9 mouse cellular contexts compared by ENCODE assay signal in genomic region chr5:115538693-115539043, GRCm38 (mm10). TPM values are rescaled to one million over a fixed set of nuclear protein-coding genes. Genes with fewer than 3 reads are reported as not detected.
DNase-seq lines count a peak whose midpoint lies in the region; ATAC-seq and TF ChIP-seq lines count a peak whose summit lies in the region.
"Had no signal": no experiment of that assay in that cellular context is flagged by ENCODE, and none has a peak within 500 bp of the region (broad histone marks: within the 10 kb centered on the region; RNA-seq: fewer than 3 reads in every experiment).

No protein-coding gene starts in this region.

- H3K9me3 ChIP-seq in forebrain, embryonic 12.5 days = no peaks in the 10 kb centered on the region
- no peaks in the 10 kb centered on the region for H3K9me3 ChIP-seq in heart, postnatal 0 days (replicated peaks; ENCODE audit: control insufficient read depth, low read length)
- H3K9me3 ChIP-seq in liver, embryonic 16.5 days (replicated peaks; ENCODE audit: control insufficient read depth, low read length) = no peaks in the 10 kb centered on the region
- H3K9me3 ChIP-seq in neural tube, embryonic 12.5 days = no peaks in the 10 kb centered on the region
- no peaks in the 10 kb centered on the region for H3K9me3 ChIP-seq in stomach, postnatal 0 days (ENCODE audit: control insufficient read depth, low read length)

- peak; percentile 97 for TF ChIP-seq CTCF in heart, postnatal 0 days (IDR thresholded peaks at IDR 0.05; ENCODE audit: low read depth)
- peak; percentile 94 for TF ChIP-seq CTCF in stomach, postnatal 0 days (IDR thresholded peaks at IDR 0.05; ENCODE audit: low read depth)

- TF ChIP-seq EP300 in heart, postnatal 0 days (IDR thresholded peaks at IDR 0.05; ENCODE audit: low read depth) = no peak
- TF ChIP-seq EP300 in stomach, postnatal 0 days (optimal IDR thresholded peaks at IDR 0.05) = no peak

- H3K4me3 ChIP-seq in forebrain, embryonic 12.5 days (replicated peaks) = no peak overlapping the region
- H3K4me3 ChIP-seq in heart, postnatal 0 days (ENCODE audit: low read depth, low read length) = no peak overlapping the region
- no peak overlapping the region for H3K4me3 ChIP-seq in liver, embryonic 16.5 days (ENCODE audit: low read depth, low read length)
- H3K4me3 ChIP-seq in neural tube, embryonic 12.5 days = no peak overlapping the region
- H3K4me3 ChIP-seq in stomach, postnatal 0 days (ENCODE audit: low read depth, low read length) = no peak overlapping the region
- H3K4me3 ChIP-seq: erythroblast, embryonic 14.5 days had no signal

- no peaks in the 10 kb centered on the region for H3K27me3 ChIP-seq in forebrain, embryonic 12.5 days
- no peaks in the 10 kb centered on the region for H3K27me3 ChIP-seq in heart, postnatal 0 days (ENCODE audit: control insufficient read depth, insufficient read depth, low read length)
- no peaks in the 10 kb centered on the region for H3K27me3 ChIP-seq in liver, embryonic 16.5 days (ENCODE audit: control insufficient read depth, insufficient read depth, low read depth, low read length)
- 0 out of 2 replicates have a peak, but pooled peaks cover 6% of the 10 kb centered on the region for H3K27me3 ChIP-seq in neural tube, embryonic 12.5 days (replicated peaks)
- no peaks in the 10 kb centered on the region for H3K27me3 ChIP-seq in stomach, postnatal 0 days (ENCODE audit: control insufficient read depth, insufficient read depth, low read length)

- H3K27ac ChIP-seq in forebrain, embryonic 12.5 days = peak overlapping the region; percentile 42; the same call in 1 of the 2 replicates
- H3K27ac ChIP-seq in heart, postnatal 0 days (ENCODE audit: low read depth) = no peak overlapping the region
- peak overlapping the region; percentile 18; the same call in 1 of the 2 replicates for H3K27ac ChIP-seq in liver, embryonic 16.5 days (ENCODE audit: low read length)
- no peak overlapping the region for H3K27ac ChIP-seq in neural tube, embryonic 12.5 days
- H3K27ac ChIP-seq in stomach, postnatal 0 days (replicated peaks) = peak overlapping the region; percentile 49; the same call in 1 of the 2 replicates

- no peak overlapping the region for H3K9ac ChIP-seq in forebrain, embryonic 12.5 days
- H3K9ac ChIP-seq in heart, postnatal 0 days (replicated peaks; ENCODE audit: low read depth, low read length) = no peak overlapping the region
- H3K9ac ChIP-seq in liver, embryonic 16.5 days (ENCODE audit: low read depth, low read length) = peak overlapping the region; percentile 16; the same call in 1 of the 2 replicates
- no peak overlapping the region for H3K9ac ChIP-seq in neural tube, embryonic 12.5 days
- no peak overlapping the region; the same call in 1 of the 2 replicates for H3K9ac ChIP-seq in stomach, postnatal 0 days (ENCODE audit: low read length)

- 0% methylated on average over 12 of the region's 12 CpGs for WGBS in forebrain, embryonic 12.5 days
- WGBS in heart, postnatal 0 days = under 1% methylated on average over 12 of the region's 12 CpGs
- WGBS in liver, embryonic 16.5 days (ENCODE audit: insufficient replicate concordance) = under 1% methylated on average over 12 of the region's 12 CpGs
- 1% methylated on average over 12 of the region's 12 CpGs for WGBS in neural tube, embryonic 12.5 days
- WGBS in stomach, postnatal 0 days = 2% methylated on average over 12 of the region's 12 CpGs

- H3K4me1 ChIP-seq in forebrain, embryonic 12.5 days = peaks cover 37% of the 10 kb centered on the region
- H3K4me1 ChIP-seq in heart, postnatal 0 days (ENCODE audit: control insufficient read depth, insufficient read depth) = peaks cover 39% of the 10 kb centered on the region
- peaks cover 55% of the 10 kb centered on the region for H3K4me1 ChIP-seq in liver, embryonic 16.5 days (ENCODE audit: control insufficient read depth, low read depth, low read length)
- peaks cover 42% of the 10 kb centered on the region for H3K4me1 ChIP-seq in neural tube, embryonic 12.5 days
- H3K4me1 ChIP-seq in stomach, postnatal 0 days (replicated peaks; ENCODE audit: control insufficient read depth, insufficient read depth) = peaks cover 26% of the 10 kb centered on the region

- H3K4me2 ChIP-seq in forebrain, embryonic 12.5 days = no peak overlapping the region
- no peak overlapping the region for H3K4me2 ChIP-seq in heart, postnatal 0 days (ENCODE audit: low read depth, low read length)
- H3K4me2 ChIP-seq in liver, embryonic 16.5 days (ENCODE audit: low read depth, low read length) = peak overlapping the region; percentile 12; the same call in 1 of the 2 replicates
- H3K4me2 ChIP-seq in neural tube, embryonic 12.5 days (replicated peaks) = 0 out of 2 replicates have a peak overlapping the region, but pooled peaks have one; percentile 8
- H3K4me2 ChIP-seq in stomach, postnatal 0 days (replicated peaks; ENCODE audit: low read depth) = no peak overlapping the region

- H3K36me3 ChIP-seq in forebrain, embryonic 12.5 days (replicated peaks) = no peaks in the 10 kb centered on the region
- no peaks in the 10 kb centered on the region for H3K36me3 ChIP-seq in heart, postnatal 0 days (replicated peaks; ENCODE audit: control insufficient read depth, insufficient read depth, low read length)
- H3K36me3 ChIP-seq in liver, embryonic 16.5 days (ENCODE audit: control insufficient read depth, insufficient read depth) = no peaks in the 10 kb centered on the region
- no peaks in the 10 kb centered on the region for H3K36me3 ChIP-seq in neural tube, embryonic 12.5 days
- H3K36me3 ChIP-seq in stomach, postnatal 0 days (ENCODE audit: control insufficient read depth, insufficient read depth, low read length) = no peaks in the 10 kb centered on the region

- DNase-seq in c-Kit-positive CD71-negative TER-119-negative erythroid progenitor cells, embryonic 14.5 days (ENCODE audit: low read depth) = peak; percentile 82
- peak; percentile 86 for DNase-seq in heart, postnatal 0 days (ENCODE audit: low spot score)
- peak; percentile 95 to 97 for DNase-seq in kidney, postnatal 36 days
- peak; percentile 92 for DNase-seq in stomach, postnatal 0 days (ENCODE audit: low spot score)

- ATAC-seq in CD4-positive, CD25-positive, alpha-beta regulatory T cell, adult 4 months = peak; percentile 73
- ATAC-seq in forebrain, embryonic 12.5 days (ENCODE audit: low FRiP score) = peak; percentile 86
- ATAC-seq in heart, postnatal 0 days (ENCODE audit: insufficient read depth, low read depth) = peak; percentile 75
- ATAC-seq in liver, embryonic 16.5 days (ENCODE audit: low read depth) = peak; percentile 42
- peak; percentile 85 for ATAC-seq in neural tube, embryonic 12.5 days (ENCODE audit: low FRiP score, low read depth)
- ATAC-seq in stomach, postnatal 0 days (ENCODE audit: low FRiP score, low TSS enrichment) = peak; percentile 75

RNA-seq across cellular contexts. Expression of gene Rplp0, which starts 20.6 kb away (rescaled TPM):
- 1,000 to 10,000 TPM; 4,123 to 4,128 TPM for polyA plus RNA-seq in CD4-positive, CD25-positive, alpha-beta regulatory T cell, adult 4 months (2017; shearing (Covaris generic))
- 860 and 944 TPM in 2 replicates for polyA plus RNA-seq in forebrain, embryonic 12.5 days (2016; fragmentation: Nextera tagmentation; extraction: Ambion mirVana)
- total RNA-seq in heart, postnatal 0 days (2014; rRNA removed; ENCODE audit: low replicate concordance) = 2,397 and 2,522 TPM in 2 replicates
- polyA plus RNA-seq in heart, postnatal 0 days (2015; fragmentation: Nextera tagmentation; extraction: Ambion mirVana) = 877 and 933 TPM in 2 replicates
- polyA plus RNA-seq in liver, embryonic 16.5 days (2015; fragmentation: Nextera tagmentation; extraction: Ambion mirVana) = 919 and 997 TPM in 2 replicates
- polyA plus RNA-seq in neural tube, embryonic 12.5 days (2016; fragmentation: Nextera tagmentation; extraction: Ambion mirVana) = 843 and 890 TPM in 2 replicates
- polyA plus RNA-seq in stomach, postnatal 0 days (2015; fragmentation: Nextera tagmentation; extraction: Ambion mirVana) = 1,317 and 1,335 TPM in 2 replicates

RNA-seq across cellular contexts. Expression of gene Gcn1l1, which starts 26.4 kb away (rescaled TPM):
- polyA plus RNA-seq in CD4-positive, CD25-positive, alpha-beta regulatory T cell, adult 4 months (2017; shearing (Covaris generic)) = 10 to 100 TPM; 25.2 to 36.2 TPM
- 60.4 and 67.4 TPM in 2 replicates for polyA plus RNA-seq in forebrain, embryonic 12.5 days (2016; fragmentation: Nextera tagmentation; extraction: Ambion mirVana)
- total RNA-seq in heart, postnatal 0 days (2014; rRNA removed; ENCODE audit: low replicate concordance) = 38.3 and 42.8 TPM in 2 replicates
- 12.9 and 13.6 TPM in 2 replicates for polyA plus RNA-seq in heart, postnatal 0 days (2015; fragmentation: Nextera tagmentation; extraction: Ambion mirVana)
- polyA plus RNA-seq in liver, embryonic 16.5 days (2015; fragmentation: Nextera tagmentation; extraction: Ambion mirVana) = 14.1 and 14.8 TPM in 2 replicates
- 47.1 and 51.9 TPM in 2 replicates for polyA plus RNA-seq in neural tube, embryonic 12.5 days (2016; fragmentation: Nextera tagmentation; extraction: Ambion mirVana)
- polyA plus RNA-seq in stomach, postnatal 0 days (2015; fragmentation: Nextera tagmentation; extraction: Ambion mirVana) = 11.2 and 11.7 TPM in 2 replicates

RNA-seq across cellular contexts. Expression of gene Pxn, which starts 32.2 kb away (rescaled TPM):
- 10 to 100 TPM; 14.5 to 23.4 TPM for polyA plus RNA-seq in CD4-positive, CD25-positive, alpha-beta regulatory T cell, adult 4 months (2017; shearing (Covaris generic))
- polyA plus RNA-seq in forebrain, embryonic 12.5 days (2016; fragmentation: Nextera tagmentation; extraction: Ambion mirVana) = 24.6 and 25.3 TPM in 2 replicates
- total RNA-seq in heart, postnatal 0 days (2014; rRNA removed; ENCODE audit: low replicate concordance) = 66.6 and 68.8 TPM in 2 replicates
- polyA plus RNA-seq in heart, postnatal 0 days (2015; fragmentation: Nextera tagmentation; extraction: Ambion mirVana) = 19.3 and 19.9 TPM in 2 replicates
- 17.2 and 19.1 TPM in 2 replicates for polyA plus RNA-seq in liver, embryonic 16.5 days (2015; fragmentation: Nextera tagmentation; extraction: Ambion mirVana)
- polyA plus RNA-seq in neural tube, embryonic 12.5 days (2016; fragmentation: Nextera tagmentation; extraction: Ambion mirVana) = 29.4 and 33.5 TPM in 2 replicates
- 21.1 and 25.8 TPM in 2 replicates for polyA plus RNA-seq in stomach, postnatal 0 days (2015; fragmentation: Nextera tagmentation; extraction: Ambion mirVana)

RNA-seq across cellular contexts. Expression of gene Sirt4, which starts 54.1 kb away (rescaled TPM):
- polyA plus RNA-seq in CD4-positive, CD25-positive, alpha-beta regulatory T cell, adult 4 months (2017; shearing (Covaris generic)) = 10 to 100 TPM in 1 of 2 experiments, 1 to 10 TPM in 1; 9.9 to 18.6 TPM
- polyA plus RNA-seq in forebrain, embryonic 12.5 days (2016; fragmentation: Nextera tagmentation; extraction: Ambion mirVana) = 20.0 and 23.2 TPM in 2 replicates
- total RNA-seq in heart, postnatal 0 days (2014; rRNA removed; ENCODE audit: low replicate concordance) = 13.8 and 29.0 TPM in 2 replicates
- 14.5 and 15.4 TPM in 2 replicates for polyA plus RNA-seq in heart, postnatal 0 days (2015; fragmentation: Nextera tagmentation; extraction: Ambion mirVana)
- polyA plus RNA-seq in liver, embryonic 16.5 days (2015; fragmentation: Nextera tagmentation; extraction: Ambion mirVana) = 4.6 and 6.5 TPM in 2 replicates
- 23.8 and 24.9 TPM in 2 replicates for polyA plus RNA-seq in neural tube, embryonic 12.5 days (2016; fragmentation: Nextera tagmentation; extraction: Ambion mirVana)
- polyA plus RNA-seq in stomach, postnatal 0 days (2015; fragmentation: Nextera tagmentation; extraction: Ambion mirVana) = 10.1 and 11.5 TPM in 2 replicates

Comparison
In these comparisons a context has a peak if more than half of its experiments do, and no peak if none do; other contexts are left out.
1. H3K27ac ChIP-seq: peak in forebrain, embryonic 12.5 days (single experiment), liver, embryonic 16.5 days (single experiment) and stomach, postnatal 0 days (single experiment); none in heart, postnatal 0 days (single experiment) and neural tube, embryonic 12.5 days (single experiment).
2. H3K4me2 ChIP-seq: peak in liver, embryonic 16.5 days (single experiment) and neural tube, embryonic 12.5 days (single experiment); none in forebrain, embryonic 12.5 days (single experiment), heart, postnatal 0 days (single experiment) and stomach, postnatal 0 days (single experiment).
3. Peak in every context shown above with its lines, with median percentiles within 50 percentile points of each other: ATAC-seq and DNase-seq.